Mouse (Mus musculus) retina, postnatal 1 day (tissue): ENCODE results near the gene Rab7b.

Experiments used
- DNase-seq: peaks from one replicate; pipeline ENCODE4 v3.0.0-alpha.2; 2012

Rab7b gene

DNA sequence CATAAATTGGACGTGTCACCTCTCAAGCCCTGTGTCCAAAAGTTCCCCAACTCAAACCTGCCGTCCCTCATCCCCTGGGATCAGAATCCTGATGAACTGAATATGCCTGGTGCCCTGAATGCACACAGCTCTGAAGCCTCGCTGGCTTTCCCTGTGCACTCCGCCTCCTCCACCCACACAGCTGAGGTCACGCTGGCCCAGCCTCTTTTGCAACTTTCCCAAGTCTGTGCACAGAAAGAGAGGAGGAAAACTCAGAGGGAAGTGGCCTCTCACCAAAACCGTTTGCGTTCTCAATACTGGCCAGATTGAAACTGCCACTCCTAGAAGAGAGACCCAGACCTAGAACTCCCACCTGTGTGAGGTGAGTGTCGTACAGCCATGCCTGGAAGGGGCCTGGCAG is at the start of gene Rab7b:
Rab7b (plus strand) TSS at position 221 of the 400 bp plus-strand sequence.
- no peak for DNase-seq

GRCm38 (mm10) chr1:131640062-131640461 is 48.4 kb upstream of the Rab7b start:
- no peak for DNase-seq

DNA sequence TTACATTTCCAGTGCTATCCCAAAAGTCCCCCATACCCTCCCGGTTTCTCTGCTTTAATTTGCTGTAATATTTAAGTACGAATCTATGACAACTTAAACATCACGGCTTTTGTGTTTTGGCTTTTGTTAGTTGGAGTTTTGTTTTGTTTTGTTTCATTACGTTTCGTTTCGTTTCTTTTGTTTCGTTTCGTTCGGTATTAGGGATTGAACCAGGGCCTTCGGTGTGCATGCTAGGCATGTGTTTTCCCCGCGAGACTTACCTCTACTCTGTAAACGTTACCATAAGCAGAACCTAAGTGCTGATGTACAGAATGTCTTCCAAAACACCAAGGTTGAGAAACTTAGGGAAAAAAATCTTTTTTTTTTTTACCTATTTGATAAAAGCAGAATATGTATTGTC is 46.9 kb upstream of the Rab7b start:
- DNase-seq, result no peak

GRCm38 (mm10) chr1:131642251-131642650 is 46.2 kb upstream of the Rab7b start:
- DNase-seq, result no peak

GRCm38 (mm10) chr1:131652670-131653443 is 35.6 kb upstream of the Rab7b start:
- no peak for DNase-seq

DNA sequence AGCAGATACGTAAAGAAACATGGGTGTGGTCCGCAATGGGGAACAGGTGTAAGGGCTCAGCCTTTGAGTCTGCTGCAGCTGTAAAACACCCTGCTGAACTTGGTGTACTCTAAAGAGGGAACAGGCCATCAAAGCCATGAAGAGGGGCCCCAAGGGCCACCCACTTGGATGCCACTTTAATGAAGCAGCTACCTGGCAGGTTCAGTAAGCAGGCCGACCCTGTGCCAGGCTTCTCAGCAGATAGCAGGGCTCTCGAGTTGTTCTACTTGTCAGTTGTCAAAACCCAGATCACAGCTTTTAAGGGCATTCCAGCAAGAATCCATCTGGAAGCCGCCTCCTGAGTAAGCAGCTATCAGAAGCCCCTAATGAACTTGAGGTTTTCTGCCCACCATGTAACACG is 32.9 kb upstream of the Rab7b start:
- no peak for DNase-seq

DNA sequence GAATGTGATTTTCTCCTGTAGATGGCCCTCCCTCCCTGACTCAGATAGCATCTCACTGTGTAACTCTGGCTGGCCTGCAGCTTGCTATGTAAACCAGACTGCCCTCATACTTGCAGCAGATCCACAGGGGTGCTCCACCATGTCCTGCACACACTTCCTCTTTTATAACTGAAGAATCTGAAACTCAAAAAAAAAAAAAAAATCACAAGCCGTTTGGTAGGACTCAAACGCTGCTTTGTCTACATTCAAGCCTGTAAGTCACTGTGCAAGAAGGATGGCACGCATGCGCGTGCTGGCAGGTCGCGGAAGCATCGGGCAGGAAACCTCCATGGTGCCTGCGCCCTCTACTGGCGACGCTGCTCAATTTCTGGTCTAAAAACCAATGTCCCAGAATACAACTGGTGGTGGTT is 30.5 kb upstream of the Rab7b start:
- DNase-seq, result peak; percentile 95

GRCm38 (mm10) chr1:131659512-131660085 is 28.9 kb upstream of the Rab7b start:
- no peak for DNase-seq

DNA sequence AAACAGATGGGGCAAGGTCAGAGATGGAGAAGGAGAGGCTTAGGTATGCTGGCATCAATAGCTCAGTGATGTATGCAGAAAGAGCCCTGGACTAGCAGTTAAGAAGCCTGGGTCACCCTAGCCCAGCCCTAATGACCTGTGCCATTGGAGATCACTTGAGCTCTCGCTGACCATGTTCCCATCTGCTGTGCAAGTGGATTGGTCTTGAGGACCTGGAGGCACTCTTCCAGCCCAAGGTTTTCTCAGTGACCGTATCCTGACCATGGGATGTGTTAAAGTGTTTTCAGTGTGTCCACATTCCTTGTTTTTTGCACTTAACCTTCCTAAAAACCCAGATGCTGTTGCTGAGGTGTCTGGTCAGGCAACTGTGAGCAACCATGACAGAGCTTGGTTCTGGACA is 28.2 kb upstream of the Rab7b start:
- no peak for DNase-seq

GRCm38 (mm10) chr1:131660716-131661472 is 27.6 kb upstream of the Rab7b start:
- DNase-seq, result no peak

GRCm38 (mm10) chr1:131661749-131662148 is 26.7 kb upstream of the Rab7b start:
- no peak for DNase-seq

DNA sequence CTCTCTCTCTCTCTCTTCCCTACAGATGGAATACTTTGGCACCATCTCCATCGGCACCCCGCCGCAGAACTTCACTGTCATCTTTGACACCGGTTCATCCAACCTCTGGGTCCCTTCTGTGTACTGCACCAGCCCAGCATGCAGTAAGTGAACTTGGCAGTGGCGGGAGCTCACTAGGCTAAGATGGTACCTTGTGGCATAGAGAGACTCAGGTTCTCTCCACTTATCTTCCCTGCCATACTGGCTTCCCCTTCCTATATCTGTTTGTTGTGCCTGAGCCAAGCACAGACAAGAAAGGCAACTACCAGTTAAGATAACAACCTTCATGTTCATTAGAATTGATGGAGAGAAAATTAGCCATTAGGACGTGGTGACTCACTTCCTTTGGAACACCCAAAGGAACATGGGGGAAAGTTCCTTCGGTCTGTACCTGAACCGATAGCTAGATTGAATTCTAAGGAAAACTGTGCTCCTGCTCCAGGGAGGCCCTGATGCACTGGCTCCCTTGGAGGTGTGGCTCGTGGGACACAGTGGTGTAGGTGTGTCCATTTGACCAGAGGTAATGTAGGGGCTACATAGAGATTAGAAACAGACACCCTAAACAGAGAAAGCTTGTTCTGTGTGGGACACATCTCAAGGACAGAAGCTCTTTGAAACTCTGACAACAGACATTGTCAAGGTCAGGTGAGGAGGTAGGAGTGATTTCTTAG is 25.1 kb upstream of the Rab7b start:
- DNase-seq, result no peak

DNA sequence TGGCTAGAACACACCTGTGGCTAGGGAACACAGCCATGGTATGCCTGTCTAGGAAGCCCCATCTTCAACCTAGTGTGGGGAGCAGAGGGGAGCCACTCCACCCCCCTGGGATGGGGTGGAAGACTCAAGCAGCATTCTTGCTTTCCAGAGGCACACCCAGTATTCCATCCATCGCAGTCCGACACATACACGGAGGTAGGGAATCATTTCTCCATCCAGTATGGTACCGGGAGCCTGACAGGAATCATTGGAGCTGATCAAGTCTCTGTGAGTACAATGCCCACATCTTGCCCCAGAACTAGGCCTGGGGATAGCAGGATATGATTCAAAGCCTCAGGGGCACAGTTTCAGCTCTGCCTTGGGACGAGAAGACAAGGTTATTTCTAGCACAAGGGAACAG is 24.4 kb upstream of the Rab7b start:
- DNase-seq, result no peak

- DNase-seq, result no peak
Measured at GRCm38 (mm10) chr1:131665886-131666285, 22.6 kb upstream of the Rab7b start.

- no peak for DNase-seq
Measured at GRCm38 (mm10) chr1:131671113-131671512, 17.4 kb upstream of the Rab7b start.

GRCm38 (mm10) chr1:131672361-131672760 is 16.1 kb upstream of the Rab7b start:
- DNase-seq, result no peak

- no peak for DNase-seq
Measured at GRCm38 (mm10) chr1:131679644-131680043, 8.9 kb upstream of the Rab7b start.

DNA sequence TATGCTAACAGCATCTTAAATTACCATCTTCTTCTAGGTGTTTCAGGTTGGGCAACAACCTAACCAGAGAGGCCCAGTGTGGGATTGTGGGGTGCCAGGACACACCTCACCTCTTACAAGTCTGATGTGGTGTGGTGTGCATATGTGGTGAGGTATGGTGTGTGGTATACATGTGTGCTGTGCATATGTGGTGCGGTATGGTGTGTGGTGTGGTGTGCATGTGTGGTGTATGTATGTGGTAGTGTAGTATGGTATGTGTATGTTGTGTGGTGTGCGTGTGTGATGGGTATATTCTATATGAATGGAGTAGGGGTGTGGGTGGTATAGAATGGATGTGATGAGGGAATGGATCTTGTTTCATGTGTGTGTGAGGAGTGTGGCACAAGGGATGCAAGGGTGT is 756 bp upstream of the Rab7b start:
- no peak for DNase-seq

DNA sequence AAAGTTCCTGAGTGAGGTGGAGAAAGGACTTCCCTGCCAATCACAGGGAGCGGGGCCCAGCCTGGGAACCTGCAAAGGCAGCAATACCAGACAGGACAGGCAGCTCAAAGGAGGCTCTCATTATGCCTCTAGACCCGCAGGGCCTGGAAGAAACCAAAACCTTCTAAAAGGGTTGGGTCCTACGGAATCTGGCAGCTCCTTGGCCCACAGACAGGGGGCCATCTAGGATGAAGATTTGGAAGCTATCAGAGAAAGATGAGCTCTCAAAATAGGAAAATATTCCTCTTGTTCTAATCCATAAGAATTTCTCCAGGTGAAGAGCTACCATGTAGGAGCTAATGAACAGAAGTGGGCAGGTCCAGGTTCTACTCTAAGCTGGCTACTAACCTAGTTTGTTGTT is 521 bp downstream of the Rab7b start:
- no peak for DNase-seq

DNA sequence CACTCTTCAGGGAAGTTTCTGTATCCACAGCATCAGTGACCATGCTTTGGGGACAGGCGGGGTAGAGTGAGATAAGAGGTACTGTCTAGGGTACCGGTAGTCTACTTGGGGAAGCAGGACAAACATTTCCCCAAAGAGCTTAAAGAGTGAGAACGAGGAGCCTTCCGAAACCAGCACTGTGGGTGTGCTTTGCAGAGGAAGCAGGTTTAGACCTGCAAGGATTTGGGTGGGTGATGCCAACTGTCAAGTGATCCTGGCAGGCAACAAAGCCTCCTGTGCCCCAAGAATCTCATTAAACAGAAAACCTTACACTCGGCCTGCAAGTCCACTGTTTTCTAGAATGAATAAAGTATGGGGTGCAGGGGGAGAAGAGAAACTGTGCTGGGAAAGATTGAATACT is 1.4 kb downstream of the Rab7b start:
- DNase-seq, result no peak

- no peak for DNase-seq
Measured at GRCm38 (mm10) chr1:131690435-131690834, 1.9 kb downstream of the Rab7b start.

DNA sequence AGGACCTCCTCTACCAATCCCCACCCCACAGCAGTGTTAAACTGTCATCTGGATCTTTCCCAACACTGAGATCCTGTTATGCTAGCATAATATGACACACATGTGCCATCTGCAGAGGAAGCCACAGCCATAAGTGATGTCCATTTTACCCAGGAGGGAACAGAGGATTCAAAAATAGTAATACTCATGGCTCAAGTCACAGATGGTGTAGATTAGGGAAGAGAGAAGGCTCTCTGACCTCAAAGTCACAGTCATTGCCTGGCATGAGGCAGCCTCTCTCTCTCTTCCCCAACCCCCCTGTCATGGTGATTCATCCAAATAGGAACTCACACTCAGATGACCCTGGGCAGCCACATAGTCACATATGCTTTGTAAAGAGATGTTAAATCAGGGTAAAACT is 2.9 kb downstream of the Rab7b start:
- no peak for DNase-seq

DNA sequence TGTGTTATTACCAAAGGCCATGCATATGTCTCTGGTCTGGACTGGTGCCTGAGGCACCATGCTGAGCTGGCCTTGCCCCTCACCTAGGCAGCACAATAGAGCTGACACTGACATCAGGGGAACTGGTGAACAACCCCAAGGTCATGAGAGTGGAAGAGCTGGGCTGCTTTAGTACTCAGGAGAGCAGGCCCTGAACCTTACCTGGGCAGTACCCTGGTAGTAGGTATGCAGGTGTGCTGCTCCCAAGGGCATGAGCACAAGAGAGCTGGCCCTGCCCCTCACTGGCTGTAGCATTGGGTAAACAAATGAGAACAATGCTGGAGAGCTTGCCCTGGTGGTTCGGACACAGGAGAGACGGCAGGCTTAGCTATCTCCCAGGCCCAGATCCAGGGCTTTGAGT is 6.8 kb downstream of the Rab7b start:
- DNase-seq, result no peak
